Mouse (Mus musculus): ENCODE data around the gene Zfp281. TPM values are rescaled to one million over a fixed set of nuclear protein-coding genes. Genes with fewer than 3 reads are reported as not detected.

Zfp281 gene
- polyA plus RNA-seq, 1 experiment from 2014 or later: 20.6 TPM

GRCm38 (mm10) chr1:136677847-136678325 is 53.2 kb downstream of the Zfp281 start:
- no peaks in the 10 kb centered on the region for H3K9me3 ChIP-seq
- H3K4me1 ChIP-seq (replicated peaks): peaks cover 10% of the 10 kb centered on the region
- ATAC-seq (ENCODE audit: low FRiP score, low read depth): no peak
- no peaks in the 10 kb centered on the region for H3K27me3 ChIP-seq
- no peaks in the 10 kb centered on the region for H3K36me3 ChIP-seq
- no peak overlapping the region for H3K4me3 ChIP-seq
- WGBS: 92% methylated on average over 3 of the region's 3 CpGs
- no peak overlapping the region for H3K4me2 ChIP-seq
- H3K27ac ChIP-seq (replicated peaks): no peak overlapping the region
- H3K9ac ChIP-seq: no peak overlapping the region

DNA sequence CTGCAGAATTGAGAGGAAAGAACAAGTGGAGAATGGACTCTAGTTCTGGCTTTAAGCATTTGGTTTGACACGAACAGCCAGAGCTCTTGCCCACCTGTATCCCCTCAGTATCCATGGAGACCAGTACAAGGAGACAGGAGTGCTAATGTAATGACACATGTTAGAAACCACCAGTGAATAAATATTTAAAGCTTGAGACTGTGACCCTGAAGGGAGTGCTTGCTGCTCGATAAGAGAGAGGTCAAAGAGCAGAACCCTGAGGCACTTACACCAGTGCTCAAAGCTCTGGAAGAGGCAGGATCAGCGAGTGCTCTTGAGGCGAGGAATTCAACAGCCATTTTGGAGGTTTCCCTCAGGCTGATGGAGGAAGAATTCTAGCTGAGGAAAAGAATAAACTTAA is 54.1 kb downstream of the Zfp281 start:
- no peak overlapping the region for H3K9ac ChIP-seq
- 62% methylated on average over 4 of the region's 4 CpGs for WGBS
- peaks cover 10% of the 10 kb centered on the region for H3K4me1 ChIP-seq (replicated peaks)
- no peaks in the 10 kb centered on the region for H3K27me3 ChIP-seq
- H3K27ac ChIP-seq (replicated peaks): no peak overlapping the region
- H3K36me3 ChIP-seq: no peaks in the 10 kb centered on the region
- no peak overlapping the region for H3K4me3 ChIP-seq
- no peak for ATAC-seq (ENCODE audit: low FRiP score, low read depth)
- H3K4me2 ChIP-seq: no peak overlapping the region
- no peaks in the 10 kb centered on the region for H3K9me3 ChIP-seq

Other genes starting within 250 kb of the Zfp281 start
- 15.8 and 19.5 TPM in 2 replicates for gene Ddx59, start 209.6 kb upstream of the Zfp281 start, polyA plus RNA-seq (2015; fragmentation: Nextera tagmentation; extraction: Ambion mirVana)
- gene Kif14, start 158.6 kb upstream of the Zfp281 start, polyA plus RNA-seq (2015; fragmentation: Nextera tagmentation; extraction: Ambion mirVana): 1.4 TPM in 2 replicates

All from hindbrain, embryonic 15.5 days (tissue).